In the genomic region with DNA sequence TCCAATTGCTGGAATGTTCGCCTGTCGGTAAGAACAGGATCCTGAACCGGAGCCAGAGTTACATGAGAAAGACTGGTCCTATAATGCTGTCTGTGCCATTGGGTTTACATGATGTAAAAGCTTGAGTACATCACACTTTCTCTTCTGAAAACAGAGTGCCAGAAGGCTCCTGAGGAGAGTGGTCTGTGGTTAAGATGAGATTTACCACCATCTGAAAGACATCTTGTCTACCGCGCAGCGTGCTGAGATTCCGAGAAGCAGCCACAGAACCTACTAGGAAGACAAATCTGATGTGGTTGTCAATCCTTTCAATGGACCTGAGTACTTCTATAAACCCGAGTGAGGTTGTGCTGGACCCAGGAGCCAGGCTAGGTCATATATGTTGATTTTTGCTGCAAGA, we compare ENCODE assay signal across 21 mouse cellular contexts. TPM values are rescaled to one million over a fixed set of nuclear protein-coding genes. Genes with fewer than 3 reads are reported as not detected.
DNase-seq lines count a peak whose midpoint lies in the region; ATAC-seq and TF ChIP-seq lines count a peak whose summit lies in the region.
"Had no signal": no experiment of that assay in that cellular context is flagged by ENCODE, and none has a peak within 500 bp of the region (broad histone marks: within the 10 kb centered on the region; RNA-seq: fewer than 3 reads in every experiment).

No protein-coding gene starts in this region.

- DNase-seq in heart, adult 9 months (ENCODE audit: low spot score in 2 of 2) = no peak
- peak; percentile 18 for DNase-seq in thymus, postnatal 0 days (ENCODE audit: low spot score)
- DNase-seq in thymus, postnatal 25 days = no peak
- DNase-seq in yolk sac, embryonic 10.5 days (ENCODE audit: low spot score) = no peak
- DNase-seq in gastrocnemius, postnatal 14 days = no peak
- DNase-seq: adrenal gland, postnatal 36 days; cerebellum, adult 8-10 months; left cerebral cortex, postnatal 4 days; liver, embryonic 13.5 days; thymus, postnatal 14 days had no signal

- H3K27me3 ChIP-seq in heart, embryonic 12.5 days (replicated peaks) = no peaks in the 10 kb centered on the region
- H3K27me3 ChIP-seq in small intestine, adult 2 months (ENCODE audit: control insufficient read depth, insufficient read depth, low read length) = no peaks in the 10 kb centered on the region
- H3K27me3 ChIP-seq: liver, embryonic 13.5 days had no signal

- H3K27ac ChIP-seq in heart, embryonic 12.5 days (ENCODE audit: poor library complexity, severe bottlenecking) = peak overlapping the region; percentile 78
- H3K27ac ChIP-seq in small intestine, adult 2 months (ENCODE audit: insufficient read depth, low read depth, low read length) = peak overlapping the region; percentile 5; the same call in 1 of the 2 replicates
- H3K27ac ChIP-seq: forebrain, embryonic 10.5 days; hindbrain, embryonic 14.5 days; layer of hippocampus, adult 2 months; liver, embryonic 13.5 days; stomach, postnatal 0 days had no signal

- H3K4me1 ChIP-seq in heart, embryonic 12.5 days (replicated peaks) = no peaks in the 10 kb centered on the region; the same call in 1 of the 2 replicates
- H3K4me1 ChIP-seq in small intestine, adult 2 months (ENCODE audit: control insufficient read depth, insufficient read depth, insufficient read length, low read length) = peaks cover 2% of the 10 kb centered on the region; the same call in 1 of the 2 replicates
- H3K4me1 ChIP-seq: forebrain, embryonic 10.5 days had no signal

- H3K4me3 ChIP-seq in heart, embryonic 12.5 days = no peak overlapping the region
- H3K4me3 ChIP-seq in small intestine, adult 2 months (ENCODE audit: low read depth, low read length) = no peak overlapping the region
- H3K4me3 ChIP-seq: forebrain, embryonic 10.5 days; layer of hippocampus, adult 2 months; liver, embryonic 13.5 days had no signal

- H3K4me2 ChIP-seq in heart, embryonic 12.5 days = 0 out of 2 replicates have a peak overlapping the region, but pooled peaks have one; percentile 4
- H3K4me2 ChIP-seq: hindbrain, embryonic 14.5 days; liver, embryonic 13.5 days had no signal

- TF ChIP-seq POLR2A in small intestine, adult 2 months (IDR thresholded peaks at IDR 0.05; ENCODE audit: low read depth, low read length) = no peak

- 80% methylated on average over 8 of the region's 8 CpGs for WGBS in heart, embryonic 12.5 days
- WGBS in small intestine, adult 2 months = 87% methylated on average over 8 of the region's 8 CpGs

- no peaks in the 10 kb centered on the region for H3K9me3 ChIP-seq in heart, embryonic 12.5 days (replicated peaks)
- H3K9me3 ChIP-seq: forebrain, embryonic 10.5 days; liver, embryonic 13.5 days had no signal

- H3K9ac ChIP-seq in heart, embryonic 12.5 days = no peak overlapping the region
- H3K9ac ChIP-seq: hindbrain, embryonic 14.5 days; liver, embryonic 13.5 days had no signal

- intact Hi-C loops in gastrocnemius, postnatal 14 days (cut with DNase I; ENCODE audit: low total_unique reads) = no loop called here

- TF ChIP-seq CTCF in small intestine, adult 2 months (IDR thresholded peaks at IDR 0.05; ENCODE audit: extremely low read depth, insufficient read length, insufficient replicate concordance, low read depth, low read length) = no peak

- no peaks in the 10 kb centered on the region for H3K36me3 ChIP-seq in heart, embryonic 12.5 days
- H3K36me3 ChIP-seq in small intestine, adult 2 months (ENCODE audit: control insufficient read depth, insufficient read depth, low read length) = no peaks in the 10 kb centered on the region
- H3K36me3 ChIP-seq: forebrain, embryonic 10.5 days; liver, embryonic 13.5 days had no signal

- no peak for ATAC-seq in heart, embryonic 12.5 days (ENCODE audit: insufficient number of reproducible peaks, low FRiP score)
- peak; percentile 31; the same call in 1 of the 2 replicates for ATAC-seq in common myeloid progenitor, adult 5-6 weeks (replicated peaks; ENCODE audit: low read depth, poor library complexity, severe bottlenecking)
- ATAC-seq: intestine, postnatal 0 days; lung, postnatal 0 days; midbrain, embryonic 16.5 days had no signal

RNA-seq across cellular contexts. Expression of gene Cd200r3, which starts 21.9 kb away (rescaled TPM):
- polyA plus RNA-seq in heart, embryonic 12.5 days (2016; fragmentation: Nextera tagmentation; extraction: Ambion mirVana) = 0.13 and 0.27 TPM in 2 replicates
- polyA plus RNA-seq in thymus, postnatal 0 days (2015; fragmentation: Nextera tagmentation; extraction: Ambion mirVana) = 0.26 and 0.27 TPM in 2 replicates
- total RNA-seq in common myeloid progenitor, adult 5-6 weeks (2017) = 0.14 TPM in 1 of 2 replicates, not detected in the other
- not detected in 2 replicates for polyA plus RNA-seq in small intestine, adult 2 months (2012; rRNA removed)
- total RNA-seq in gastrocnemius, postnatal 14 days (2021) = under 1 TPM in 1 of 2 experiments, not detected in 1; 0.25 TPM
- total RNA-seq: adrenal gland, postnatal 36 days; layer of hippocampus, adult 2 months had no signal
- polyA plus RNA-seq: forebrain, embryonic 10.5 days; hindbrain, embryonic 14.5 days; midbrain, embryonic 16.5 days; neural tube, embryonic 11.5 days had no signal
